ENCODE assay signal across 13 mouse cellular contexts in the genomic region with DNA sequence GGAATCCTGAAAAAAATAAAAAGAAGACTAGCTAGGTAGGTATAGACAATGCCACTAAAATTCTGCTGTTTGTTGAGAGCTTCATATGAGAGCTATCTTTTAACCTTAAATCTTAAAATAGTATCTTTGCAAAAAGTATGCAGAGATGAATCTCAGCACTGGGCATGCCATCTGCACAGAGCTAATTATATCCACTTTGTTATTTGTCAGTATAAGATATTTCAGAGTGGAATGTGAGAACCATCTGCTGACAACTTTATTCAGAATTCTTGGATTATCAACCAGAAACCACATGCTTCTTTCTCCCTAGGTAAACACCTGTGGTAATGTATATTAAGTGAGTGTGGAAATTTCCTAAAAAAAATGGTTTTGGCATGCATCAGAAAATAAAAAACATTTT.
DNase-seq lines count a peak whose midpoint lies in the region; ATAC-seq and TF ChIP-seq lines count a peak whose summit lies in the region.
"Had no signal": no experiment of that assay in that cellular context is flagged by ENCODE, and none has a peak within 500 bp of the region (broad histone marks: within the 10 kb centered on the region; RNA-seq: fewer than 3 reads in every experiment).

No protein-coding gene starts in this region.

- no peak for ATAC-seq in monocyte, adult 5-6 weeks (replicated peaks; ENCODE audit: insufficient number of reproducible peaks, low FRiP score, low TSS enrichment, poor library complexity, severe bottlenecking)
- ATAC-seq: hindbrain, postnatal 0 days had no signal

- peak; percentile 16 to 63 for DNase-seq in layer of hippocampus, adult 18-20 months (ENCODE audit: low spot score in 2 of 2)
- no peak for DNase-seq in layer of hippocampus, postnatal 25 days (ENCODE audit: extremely low spot score in 1 of 2, low spot score in 1 of 2)
- DNase-seq in brain, adult 2 months (ENCODE audit: low read depth, low spot score) = peak; percentile 88
- peak; percentile 36 for DNase-seq in brain, embryonic 14.5 days (ENCODE audit: low read depth)
- DNase-seq in left cerebral cortex, adult 9 months (ENCODE audit: low spot score in 2 of 2) = peak; percentile 43 to 52
- DNase-seq in heart, postnatal 4 days = no peak
- no peak for DNase-seq in gastrocnemius, postnatal 25 days
- DNase-seq: cerebellum, adult 9-11 months; gastrocnemius, adult 2 months; heart, adult 2 months; kidney, adult 11 months had no signal

- TF ChIP-seq CTCF in brain, embryonic 14.5 days (IDR thresholded peaks at IDR 0.05; ENCODE audit: borderline replicate concordance, extremely low read depth, insufficient read depth, insufficient read length) = no peak

- no peak for TF ChIP-seq POLR2A in brain, embryonic 14.5 days (IDR thresholded peaks at IDR 0.05; ENCODE audit: borderline replicate concordance, extremely low read depth, insufficient read depth, insufficient read length, poor library complexity, severe bottlenecking)

Comparison
In these comparisons a context has a peak if more than half of its experiments do, and no peak if none do; other contexts are left out.
1. DNase-seq: peak in layer of hippocampus, adult 18-20 months (2 of 2), brain, adult 2 months (single experiment), brain, embryonic 14.5 days (single experiment) and left cerebral cortex, adult 9 months (2 of 2); none in layer of hippocampus, postnatal 25 days (0 of 2), heart, postnatal 4 days (single experiment) and gastrocnemius, postnatal 25 days (single experiment).